Mouse (Mus musculus) urinary bladder, adult 18-20 months (tissue): ENCODE results near the gene Gm13306.
"Not testable (repeated sequence)": the region's sequence is repeated elsewhere in the genome, so short reads cannot be mapped to it uniquely, and the experiment has no call there.

Experiments used
- DNase-seq, 2 experiments: peaks; one replicate each; pipeline ENCODE4 v3.0.0; 2022; ENCODE audit warnings: low spot score in 2 of 2, mixed read lengths in 2 of 2

Gene Gm13306

GRCm38 (mm10) chr4:42153136-42153535, at the start of gene Gm13306:
Gene Gm13306, plus strand, starts transcription at chr4:42153436.
- DNase-seq = not testable (repeated sequence)

GRCm38 (mm10) chr4:42114517-42114916, 38.7 kb upstream of the Gm13306 start, which contains the start of gene Gm13304:
Gene Gm13304, plus strand, starts transcription at chr4:42114817.
- not testable (repeated sequence) for DNase-seq

- not testable (repeated sequence) for DNase-seq
Observed at GRCm38 (mm10) chr4:42168503-42168902, 15.3 kb downstream of the Gm13306 start, which contains the start of gene Gm13305. Gene Gm13305, minus strand, starts transcription at chr4:42168603.

- not testable (repeated sequence) for DNase-seq
Observed at GRCm38 (mm10) chr4:42178243-42178642, 25.0 kb downstream of the Gm13306 start.

- DNase-seq = not testable (repeated sequence)
Observed at GRCm38 (mm10) chr4:42183234-42184197, 30.3 kb downstream of the Gm13306 start.

GRCm38 (mm10) chr4:42184324-42184979, 31.2 kb downstream of the Gm13306 start:
- not testable (repeated sequence) for DNase-seq

GRCm38 (mm10) chr4:42184980-42185372, 31.7 kb downstream of the Gm13306 start:
- not testable (repeated sequence) for DNase-seq
